Mouse (Mus musculus) MEL (cell line): Measurements from ENCODE around the gene Olfr803. TPM values are rescaled to one million over a fixed set of nuclear protein-coding genes. Genes with fewer than 3 reads are reported as not detected.

Experiments used
- DNase-seq: peaks from one replicate; pipeline ENCODE4 v3.0.0; 2011; ENCODE audit warnings: low read depth, low spot score
- H3K27ac ChIP-seq: 2 replicates; pipeline ENCODE4 v1.5.1; 2012; ENCODE audit warnings: low read depth, mild to moderate bottlenecking, control low read depth, low read length, moderate library complexity; ENCODE audit not compliant: control insufficient read depth
- H3K27me3 ChIP-seq, 2 experiments: fragments of 150-350 bp in 1 of 2; sonication (generic) in 1 of 2; 2 replicates each; pipeline ENCODE4 v1.6.1; 2012; ENCODE audit warnings: low read length in 2 of 2, mild to moderate bottlenecking in 2 of 2, improper control_type of control experiment in 1 of 2, moderate library complexity in 1 of 2; ENCODE audit not compliant: insufficient read depth in 2 of 2, control insufficient read depth in 1 of 2
- H3K36me3 ChIP-seq, 2 experiments: 2 replicates each; pipeline ENCODE4 v1.6.1; 2012 to 2014; ENCODE audit warnings: low read length in 2 of 2, improper control_type of control experiment in 1 of 2, inconsistent platforms in 1 of 2, mild to moderate bottlenecking in 1 of 2; ENCODE audit not compliant: insufficient read depth in 2 of 2, control insufficient read depth in 1 of 2
- H3K4me1 ChIP-seq, 2 experiments: fragments of 150-350 bp in 1 of 2; sonication (generic) in 1 of 2; 2 replicates each; pipeline ENCODE4 v1.6.1; 2012; ENCODE audit warnings: low read length in 2 of 2, improper control_type of control experiment in 1 of 2, mild to moderate bottlenecking in 1 of 2; ENCODE audit not compliant: insufficient read depth in 2 of 2, control insufficient read depth in 1 of 2
- H3K4me3 ChIP-seq, 2 experiments: fragments of 150-350 bp in 1 of 2; sonication (generic) in 1 of 2; 2 replicates each; pipeline ENCODE4 v1.5.1; 2012; ENCODE audit warnings: low read depth in 2 of 2, low read length in 2 of 2, mild to moderate bottlenecking in 2 of 2, moderate library complexity in 2 of 2, control low read depth in 1 of 2, improper control_type of control experiment in 1 of 2; ENCODE audit not compliant: control insufficient read depth in 1 of 2, insufficient read depth in 1 of 2
- H3K79me2 ChIP-seq: 2 replicates; pipeline ENCODE4 v1.6.1; 2012; ENCODE audit warnings: mild to moderate bottlenecking, low read length, moderate library complexity; ENCODE audit not compliant: control insufficient read depth, poor library complexity, insufficient read depth
- H3K9ac ChIP-seq: 2 replicates; pipeline ENCODE4 v1.6.1; 2012; ENCODE audit warnings: low read depth, mild to moderate bottlenecking, control low read depth, low read length, moderate library complexity; ENCODE audit not compliant: control insufficient read depth, poor library complexity, severe bottlenecking
- H3K9me3 ChIP-seq: fragments of 150-350 bp; sonication (generic); replicated peaks from 2 replicates; pipeline ENCODE4 v1.6.1; 2012; ENCODE audit warnings: mild to moderate bottlenecking, low read length, improper control_type of control experiment, moderate library complexity; ENCODE audit not compliant: insufficient read depth
- BHLHE40 ChIP-seq: IDR thresholded peaks from 2 replicates; pipeline ENCODE4 v1.6.1; 2012; ENCODE audit warnings: low read depth, mild to moderate bottlenecking, inconsistent platforms, low read length, improper control_type of control experiment, borderline replicate concordance
- E2F4 ChIP-seq: IDR thresholded peaks from 2 replicates; pipeline ENCODE4 v1.6.1; 2011; ENCODE audit warnings: low read depth, low read length, improper control_type of control experiment, borderline replicate concordance
- HCFC1 ChIP-seq: IDR thresholded peaks from 2 replicates; pipeline ENCODE4 v1.6.1; 2012; ENCODE audit warnings: low read depth, mild to moderate bottlenecking, inconsistent platforms, low read length, improper control_type of control experiment, moderate library complexity
- KAT2A ChIP-seq: conservative IDR thresholded peaks from 2 replicates; pipeline ENCODE4 v1.6.1; 2012; ENCODE audit warnings: low read depth, low read length, improper control_type of control experiment, inconsistent platforms
- MAFK ChIP-seq: IDR thresholded peaks from 2 replicates; pipeline ENCODE4 v1.6.1; 2011; ENCODE audit warnings: low read depth, mild to moderate bottlenecking, low read length, improper control_type of control experiment, borderline replicate concordance
- MEF2A ChIP-seq: IDR thresholded peaks from 2 replicates; pipeline ENCODE4 v1.6.1; 2014; ENCODE audit warnings: low read depth, mild to moderate bottlenecking, inconsistent platforms, low read length, improper control_type of control experiment; ENCODE audit not compliant: poor library complexity, insufficient replicate concordance, severe bottlenecking; ENCODE audit errors: extremely low read depth
- MXI1 ChIP-seq: IDR thresholded peaks from 2 replicates; pipeline ENCODE4 v1.6.1; 2011; ENCODE audit warnings: mild to moderate bottlenecking, low read depth, low read length, improper control_type of control experiment
- POLR2AphosphoS2 ChIP-seq: IDR thresholded peaks from 2 replicates; pipeline ENCODE4 v1.6.1; 2011; ENCODE audit warnings: low read length, improper control_type of control experiment
- RAD21 ChIP-seq: IDR thresholded peaks from 2 replicates; pipeline ENCODE4 v1.6.1; 2011; ENCODE audit warnings: mild to moderate bottlenecking, low read depth, low read length, improper control_type of control experiment
- TAL1 ChIP-seq: IDR thresholded peaks from 2 replicates; pipeline ENCODE4 v1.6.1; 2012; ENCODE audit warnings: mild to moderate bottlenecking, inconsistent platforms, low read length, moderate library complexity, mixed read lengths
- USF1 ChIP-seq: IDR thresholded peaks from 2 replicates; pipeline ENCODE4 v1.6.1; 2014; ENCODE audit warnings: low read depth, mild to moderate bottlenecking, inconsistent platforms, low read length, improper control_type of control experiment, moderate library complexity
- ZKSCAN1 ChIP-seq: IDR thresholded peaks from 2 replicates; pipeline ENCODE4 v1.6.1; 2012; ENCODE audit warnings: low read depth, mild to moderate bottlenecking, inconsistent platforms, low read length, improper control_type of control experiment, moderate library complexity
- polyA plus RNA-seq, 2 experiments: library from polyadenylated mRNA; stranded (reverse) in 1 of 2; unstranded in 1 of 2; fragments of >175 nt in 1 of 2; fragments of >200 nt in 1 of 2; gene quantifications; 2 replicates each; pipeline versions ENCODE4 v1.2.1 to v1.2.4; 2012; ENCODE audit warnings: low replicate concordance in 2 of 2, low read depth in 1 of 2; ENCODE audit not compliant: insufficient read length in 2 of 2, insufficient read depth in 1 of 2, missing spikeins in 1 of 2
- total RNA-seq: library from RNA; depleted of rRNA; stranded (reverse); fragments of 300-350 nt; gene quantifications from 2 replicates; pipeline ENCODE4 v1.2.3, GENCODE M21; 2012

Gene Olfr803
- total and polyA plus RNA-seq, 3 experiments, result 0.03 TPM; not detected in 2

DNA sequence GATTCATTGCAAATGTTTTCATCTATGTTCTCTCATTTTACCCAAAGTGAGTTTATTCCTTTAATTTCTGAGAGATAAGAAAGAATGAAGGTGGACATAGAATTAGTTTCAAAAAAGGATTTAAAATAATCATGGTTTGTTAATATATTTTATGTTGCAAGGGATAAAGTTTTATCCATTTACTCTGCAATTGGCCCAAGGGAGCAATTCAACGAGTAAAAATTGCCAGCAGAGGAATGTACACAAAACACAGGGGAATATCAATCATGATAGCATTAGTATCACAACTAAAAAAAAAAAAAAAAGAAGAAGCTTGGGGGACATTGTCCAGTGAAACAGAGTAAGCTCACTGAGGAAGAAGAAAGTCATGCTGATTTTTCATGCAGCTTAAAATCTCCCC, 6.0 kb downstream of the Olfr803 start, which contains the start of gene Olfr802:
TSS of gene Olfr802 (minus strand) at position 101 of the 400 bp plus-strand sequence.
- Histone ChIP-seq H3K4me3 (no peak within 1 kb of the TSS), H3K27ac (no peak within 1 kb of the TSS), H3K9me3 (no peaks in the 10 kb centered on the region), H3K4me1 (no peaks in the 10 kb centered on the region), H3K27me3 (no peaks in the 10 kb centered on the region), H3K36me3 (no peaks in the 10 kb centered on the region), H3K9ac (no peak within 1 kb of the TSS), H3K79me2 (no peaks in the 10 kb centered on the region)
- no peak for DNase-seq
- TF ChIP-seq USF1 (no peak), E2F4 (no peak)

DNA sequence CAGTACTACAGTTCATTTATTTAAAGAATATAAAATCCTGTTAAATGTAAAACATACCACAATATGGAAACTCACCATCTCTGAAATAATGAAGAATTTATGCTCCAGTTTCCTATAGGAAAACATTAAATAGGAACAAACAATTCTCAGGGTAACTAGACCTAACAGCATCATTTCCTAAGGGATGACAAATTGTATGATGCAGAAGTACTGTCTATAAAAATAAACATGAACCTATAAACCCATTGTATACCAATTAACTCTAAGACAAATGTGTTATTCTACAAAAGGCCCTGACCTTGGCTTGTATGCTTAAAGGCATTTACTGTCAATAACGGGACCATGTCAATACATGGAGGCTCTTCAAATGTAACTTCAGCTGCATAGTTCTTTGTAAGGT, 20.3 kb downstream of the Olfr803 start, which contains the start of gene Olfr801:
TSS of gene Olfr801 (minus strand) at position 101 of the 400 bp plus-strand sequence.
- Histone ChIP-seq H3K9ac (no peak within 1 kb of the TSS), H3K79me2 (no peaks in the 10 kb centered on the region)

DNA sequence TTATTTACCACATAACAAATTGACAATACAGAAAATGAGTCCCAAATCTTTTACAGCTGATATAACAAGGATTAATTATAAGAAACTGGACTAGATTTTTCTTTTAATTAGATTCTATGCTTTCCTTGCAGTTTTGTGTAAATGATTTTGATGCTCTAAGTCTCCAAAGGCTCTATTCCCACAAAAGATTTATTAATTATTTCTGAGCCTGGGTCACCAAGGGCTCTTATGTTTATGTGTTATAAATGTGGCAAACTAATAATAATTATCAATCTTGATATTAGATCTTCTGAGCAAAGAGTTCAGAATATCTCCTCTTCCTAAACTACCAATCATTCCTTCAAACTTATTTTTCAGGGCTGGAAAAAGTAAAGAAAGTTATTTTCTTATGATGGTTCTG, 36.7 kb downstream of the Olfr803 start, which contains the start of gene Olfr800:
TSS of gene Olfr800 (plus strand) at position 301 of the 400 bp plus-strand sequence.
- TF ChIP-seq ZKSCAN1 (no peak), POLR2AphosphoS2 (no peak), HCFC1 (no peak), KAT2A (no peak)
- no peaks in the 10 kb centered on the region for H3K79me2 ChIP-seq
- no peaks in the 10 kb centered on the region for H3K27me3 ChIP-seq
- no peaks in the 10 kb centered on the region for H3K9me3 ChIP-seq
- no peak within 1 kb of the TSS for H3K4me3 ChIP-seq
- H3K9ac ChIP-seq, result no peak within 1 kb of the TSS
- no peaks in the 10 kb centered on the region for H3K4me1 ChIP-seq
- H3K27ac ChIP-seq, result no peak within 1 kb of the TSS
- DNase-seq, result no peak
- H3K36me3 ChIP-seq, result no peaks in the 10 kb centered on the region

More for the DNA sequence above, 20.3 kb downstream of the Olfr803 start, which contains the start of gene Olfr801:
- Histone ChIP-seq H3K4me3 (no peak within 1 kb of the TSS), H3K27ac (no peak within 1 kb of the TSS), H3K36me3 (no peaks in the 10 kb centered on the region), H3K4me1 (no peaks in the 10 kb centered on the region), H3K9me3 (no peaks in the 10 kb centered on the region), H3K27me3 (no peaks in the 10 kb centered on the region)
- TF ChIP-seq TAL1 (no peak), MAFK (no peak), E2F4 (no peak), MEF2A (no peak), BHLHE40 (no peak), RAD21 (no peak), MXI1 (no peak), ZKSCAN1 (no peak)
- DNase-seq, result no peak
